Mouse (Mus musculus) kidney, embryonic 14.5 days (tissue): Measurements from ENCODE around the gene Wdr24. TPM values are rescaled to one million over a fixed set of nuclear protein-coding genes. Genes with fewer than 3 reads are reported as not detected.
"Not testable (repeated sequence)": the region's sequence is repeated elsewhere in the genome, so short reads cannot be mapped to it uniquely, and the experiment has no call there.

Source experiments
- ATAC-seq: fragments of 200-750 bp; cut with Nextera tagmentation; 2 replicates; pipeline ENCODE4 v1.8.0; 2017; ENCODE audit warnings: moderate number of reproducible peaks, mild to moderate bottlenecking, moderate TSS enrichment, moderate library complexity; ENCODE audit not compliant: low FRiP score, low TSS enrichment
- H3K27ac ChIP-seq: fragments of 300-500 bp; sonication (generic); 2 replicates; pipeline ENCODE4 v1.5.1; 2014; ENCODE audit warnings: low read depth, mild to moderate bottlenecking, low read length, moderate library complexity, mixed read lengths
- H3K27me3 ChIP-seq: fragments of 300-500 bp; sonication (generic); 2 replicates; pipeline ENCODE4 v1.6.1; 2014; ENCODE audit warnings: mild to moderate bottlenecking, low read length; ENCODE audit not compliant: control insufficient read depth, insufficient read depth
- H3K36me3 ChIP-seq: fragments of 300-500 bp; sonication (generic); 2 replicates; pipeline ENCODE4 v1.6.1; 2014; ENCODE audit warnings: low read length, mixed read lengths; ENCODE audit not compliant: control insufficient read depth, insufficient read depth
- H3K4me1 ChIP-seq: fragments of 300-500 bp; sonication (generic); 2 replicates; pipeline ENCODE4 v1.6.1; 2014; ENCODE audit warnings: low read length, mixed read lengths; ENCODE audit not compliant: control insufficient read depth, insufficient read depth
- H3K4me2 ChIP-seq: fragments of 300-500 bp; sonication (generic); replicated peaks from 2 replicates; pipeline ENCODE4 v1.6.1; 2014; ENCODE audit warnings: low read depth, mild to moderate bottlenecking, low read length
- H3K4me3 ChIP-seq: fragments of 300-500 bp; sonication (generic); 2 replicates; pipeline ENCODE4 v1.5.1; 2014; ENCODE audit warnings: mild to moderate bottlenecking, low read length
- H3K9ac ChIP-seq: fragments of 300-500 bp; sonication (generic); 2 replicates; pipeline ENCODE4 v1.6.1; 2014; ENCODE audit warnings: low read depth, mild to moderate bottlenecking, low read length, moderate library complexity
- H3K9me3 ChIP-seq: fragments of 300-500 bp; sonication (generic); 2 replicates; pipeline ENCODE4 v1.6.1; 2016; ENCODE audit warnings: low read length; ENCODE audit not compliant: control insufficient read depth
- WGBS: fragments of 180-500 bp; shearing (Covaris S2); extraction: QIAGEN DNeasy Blood & Tissue Kit; methylation state at CpG from one replicate; pipeline ENCODE4 v1.1.7; 2014; 5-methylcytosine and 5-hydroxymethylcytosine counted together
- polyA plus RNA-seq: library from polyadenylated mRNA; unstranded; fragments of >200 nt; fragmentation: Nextera tagmentation; extraction: Ambion mirVana; gene quantifications from 2 replicates; pipeline ENCODE4 v1.2.1, GENCODE M21; 2014

Gene Wdr24
- polyA plus RNA-seq, 1 experiment from 2014 or later, result 32.0 TPM

GRCm38 (mm10) chr17:25796951-25797369 lies 26.5 kb upstream of the Wdr24 start, which contains the start of gene Metrn:
Metrn (minus strand) TSS chr17:25797136.
- peak within 1 kb of the TSS; percentile 47; the same call in 1 of the 2 replicates for H3K27ac ChIP-seq
- ATAC-seq, result peak; percentile 75
- under 1% methylated on average over 31 of the region's 35 CpGs for WGBS

GRCm38 (mm10) chr17:25801029-25801428 lies 22.4 kb upstream of the Wdr24 start:
- Histone ChIP-seq H3K27me3 (no peaks in the 10 kb centered on the region; the same call in 1 of the 2 replicates), H3K4me3 (no peak overlapping the region), H3K9ac (no peak overlapping the region), H3K9me3 (no peaks in the 10 kb centered on the region), H3K4me2 (no peak overlapping the region), H3K4me1 (peaks cover 4% of the 10 kb centered on the region), H3K27ac (no peak overlapping the region), H3K36me3 (no peaks in the 10 kb centered on the region)
- ATAC-seq, result peak; percentile 43; the same call in 1 of the 2 replicates
- 9% methylated on average over 6 of the region's 6 CpGs for WGBS

More at GRCm38 (mm10) chr17:25796951-25797369, 26.5 kb upstream of the Wdr24 start, which contains the start of gene Metrn:
- H3K4me1 ChIP-seq, result peaks cover 41% of the 10 kb centered on the region
- H3K9ac ChIP-seq, result peak within 1 kb of the TSS; percentile 78
- H3K4me2 ChIP-seq, result peak within 1 kb of the TSS; percentile 99
- H3K27me3 ChIP-seq, result no peaks in the 10 kb centered on the region
- peak within 1 kb of the TSS; percentile 85 for H3K4me3 ChIP-seq
- peaks cover 6% of the 10 kb centered on the region for H3K36me3 ChIP-seq
- H3K9me3 ChIP-seq, result no peaks in the 10 kb centered on the region

GRCm38 (mm10) chr17:25802825-25803517 lies 20.5 kb upstream of the Wdr24 start:
- Histone ChIP-seq H3K27me3 (peaks cover 2% of the 10 kb centered on the region), H3K9me3 (no peaks in the 10 kb centered on the region), H3K4me1 (no peaks in the 10 kb centered on the region), H3K4me2 (no peak overlapping the region), H3K9ac (peak overlapping the region; percentile 40; the same call in 1 of the 2 replicates), H3K4me3 (no peak overlapping the region), H3K27ac (no peak overlapping the region), H3K36me3 (no peaks in the 10 kb centered on the region)
- no peak; the same call in 1 of the 2 replicates for ATAC-seq
- 12% methylated on average over 10 of the region's 10 CpGs for WGBS

- peaks cover 27% of the 10 kb centered on the region for H3K27me3 ChIP-seq
- ATAC-seq, result no peak
- H3K36me3 ChIP-seq, result no peaks in the 10 kb centered on the region
- H3K27ac ChIP-seq, result no peak overlapping the region
- H3K4me3 ChIP-seq, result no peak overlapping the region
- peaks cover 8% of the 10 kb centered on the region for H3K4me1 ChIP-seq
- no peak overlapping the region for H3K4me2 ChIP-seq
- no peaks in the 10 kb centered on the region for H3K9me3 ChIP-seq
- no peak overlapping the region for H3K9ac ChIP-seq
- 79% methylated on average over 4 of the region's 4 CpGs for WGBS
Measured at GRCm38 (mm10) chr17:25806507-25806906, 16.9 kb upstream of the Wdr24 start.

GRCm38 (mm10) chr17:25807452-25807851 lies 16.0 kb upstream of the Wdr24 start:
- not testable (repeated sequence) for H3K9ac ChIP-seq, H3K9me3 ChIP-seq, H3K4me1 ChIP-seq, H3K4me2 ChIP-seq, H3K27ac ChIP-seq, H3K4me3 ChIP-seq, H3K36me3 ChIP-seq, ATAC-seq
- H3K27me3 ChIP-seq, result peaks cover 27% of the 10 kb centered on the region
- 55% methylated on average over 2 of the region's 2 CpGs for WGBS

- 43% methylated on average over 5 of the region's 5 CpGs for WGBS
- Histone ChIP-seq H3K4me2 (no peak overlapping the region), H3K27me3 (peaks cover 27% of the 10 kb centered on the region), H3K4me1 (peaks cover 8% of the 10 kb centered on the region), H3K9me3 (no peaks in the 10 kb centered on the region), H3K27ac (no peak overlapping the region), H3K36me3 (no peaks in the 10 kb centered on the region), H3K4me3 (no peak overlapping the region; the same call in 1 of the 2 replicates), H3K9ac (no peak overlapping the region)
- ATAC-seq, result no peak
Measured at GRCm38 (mm10) chr17:25808028-25808427, 15.4 kb upstream of the Wdr24 start.

GRCm38 (mm10) chr17:25808789-25809605 lies 14.4 kb upstream of the Wdr24 start, which contains the start of gene Fbxl16:
Fbxl16 (plus strand) TSS chr17:25809085.
- peak; percentile 82 for ATAC-seq
- Histone ChIP-seq H3K4me3 (peak within 1 kb of the TSS; percentile 68), H3K36me3 (no peaks in the 10 kb centered on the region), H3K9me3 (no peaks in the 10 kb centered on the region), H3K4me1 (peaks cover 12% of the 10 kb centered on the region), H3K4me2 (peak within 1 kb of the TSS; percentile 99), H3K9ac (peak within 1 kb of the TSS; percentile 63), H3K27ac (no peak within 1 kb of the TSS), H3K27me3 (peaks cover 27% of the 10 kb centered on the region)
- WGBS, result under 1% methylated on average over 89 of the region's 100 CpGs

GRCm38 (mm10) chr17:25809606-25810340 lies 13.7 kb upstream of the Wdr24 start:
- H3K27me3 ChIP-seq, result peaks cover 27% of the 10 kb centered on the region

More at GRCm38 (mm10) chr17:25809606-25810340, 13.7 kb upstream of the Wdr24 start:
- WGBS, result 7% methylated on average over 25 of the region's 25 CpGs
- Histone ChIP-seq H3K4me2 (peak overlapping the region; percentile 99), H3K4me1 (peaks cover 12% of the 10 kb centered on the region), H3K9ac (peak overlapping the region; percentile 63), H3K36me3 (no peaks in the 10 kb centered on the region), H3K27ac (no peak overlapping the region), H3K9me3 (no peaks in the 10 kb centered on the region), H3K4me3 (peak overlapping the region; percentile 68)
- peak; percentile 41; the same call in 1 of the 2 replicates for ATAC-seq
